Mouse (Mus musculus) small intestine, adult 2 months (tissue): ENCODE results near the gene Cutal. TPM values are rescaled to one million over a fixed set of nuclear protein-coding genes. Genes with fewer than 3 reads are reported as not detected.

Source experiments
- H3K27ac ChIP-seq: fragments of 200-500 bp; 2 replicates; pipeline ENCODE4 v1.5.1; 2012; ENCODE audit warnings: low read depth, low read length, control low read depth, inconsistent platforms; ENCODE audit not compliant: insufficient read depth
- H3K27me3 ChIP-seq: fragments of 200-500 bp; 2 replicates; pipeline ENCODE4 v1.6.1; 2012; ENCODE audit warnings: mild to moderate bottlenecking, moderate library complexity, low read length, inconsistent platforms; ENCODE audit not compliant: control insufficient read depth, insufficient read depth
- H3K36me3 ChIP-seq: fragments of 200-500 bp; 2 replicates; pipeline ENCODE4 v1.6.1; 2012; ENCODE audit warnings: mild to moderate bottlenecking, low read length, control low read depth, inconsistent platforms; ENCODE audit not compliant: control insufficient read depth, insufficient read depth
- H3K4me1 ChIP-seq: fragments of 200-500 bp; 2 replicates; pipeline ENCODE4 v1.6.1; 2012; ENCODE audit warnings: low read length, inconsistent platforms, mixed read lengths; ENCODE audit not compliant: control insufficient read depth, insufficient read depth, insufficient read length
- H3K4me3 ChIP-seq: fragments of 200-500 bp; 2 replicates; pipeline ENCODE4 v1.5.1; 2012; ENCODE audit warnings: low read depth, mild to moderate bottlenecking, control low read depth, inconsistent platforms, low read length, moderate library complexity
- CTCF ChIP-seq: fragments of 200-500 bp; IDR thresholded peaks from 2 replicates; pipeline ENCODE4 v1.5.1; 2012; ENCODE audit warnings: low read depth, mild to moderate bottlenecking, control low read depth, inconsistent platforms, low read length, moderate library complexity, mixed read lengths; ENCODE audit not compliant: insufficient replicate concordance, insufficient read length; ENCODE audit errors: extremely low read depth
- POLR2A ChIP-seq: fragments of 200-500 bp; IDR thresholded peaks from 2 replicates; pipeline ENCODE4 v1.6.1; 2012; ENCODE audit warnings: low read depth, mild to moderate bottlenecking, control low read depth, inconsistent platforms, low read length, moderate library complexity
- WGBS: fragments of 180-500 bp; shearing (Covaris S2); methylation state at CpG from one replicate; pipeline ENCODE4 v1.1.7; 2018; 5-methylcytosine and 5-hydroxymethylcytosine counted together
- polyA plus RNA-seq: library from polyadenylated mRNA; depleted of rRNA; stranded (reverse); fragments of >200 nt; gene quantifications from 2 replicates; pipeline ENCODE4 v1.2.3, GENCODE M21; 2012

The Cutal gene
- polyA plus RNA-seq, 1 experiment = 16.0 TPM

GRCm38 (mm10) chr2:34914823-34915082 lies 40.6 kb downstream of the Cutal start:
- no peak for TF ChIP-seq CTCF
- TF ChIP-seq POLR2A = no peak
- H3K27ac ChIP-seq = no peak overlapping the region
- peaks cover 4% of the 10 kb centered on the region; the same call in 1 of the 2 replicates for H3K4me1 ChIP-seq
- H3K4me3 ChIP-seq = no peak overlapping the region
- no peaks in the 10 kb centered on the region for H3K36me3 ChIP-seq
- H3K27me3 ChIP-seq = 0 out of 2 replicates have a peak, but pooled peaks cover 11% of the 10 kb centered on the region
- 9% methylated on average over 2 of the region's 2 CpGs for WGBS

GRCm38 (mm10) chr2:34915103-34915502 lies 40.9 kb downstream of the Cutal start:
- Histone ChIP-seq H3K27ac (no peak overlapping the region), H3K27me3 (0 out of 2 replicates have a peak, but pooled peaks cover 11% of the 10 kb centered on the region), H3K4me3 (no peak overlapping the region), H3K4me1 (peaks cover 4% of the 10 kb centered on the region; the same call in 1 of the 2 replicates), H3K36me3 (no peaks in the 10 kb centered on the region)
- 78% methylated on average over 2 of the region's 2 CpGs for WGBS
- TF ChIP-seq CTCF (no peak), POLR2A (no peak)

- no peak for TF ChIP-seq CTCF
- H3K4me1 ChIP-seq = no peaks in the 10 kb centered on the region
- H3K27ac ChIP-seq = no peak overlapping the region
- WGBS = 34% methylated on average over 2 of the region's 2 CpGs
- H3K36me3 ChIP-seq = no peaks in the 10 kb centered on the region
- no peaks in the 10 kb centered on the region for H3K27me3 ChIP-seq
- no peak overlapping the region for H3K4me3 ChIP-seq
These were observed 45.9 kb downstream of the Cutal start for GRCm38 (mm10) chr2:34920144-34920543.

DNA sequence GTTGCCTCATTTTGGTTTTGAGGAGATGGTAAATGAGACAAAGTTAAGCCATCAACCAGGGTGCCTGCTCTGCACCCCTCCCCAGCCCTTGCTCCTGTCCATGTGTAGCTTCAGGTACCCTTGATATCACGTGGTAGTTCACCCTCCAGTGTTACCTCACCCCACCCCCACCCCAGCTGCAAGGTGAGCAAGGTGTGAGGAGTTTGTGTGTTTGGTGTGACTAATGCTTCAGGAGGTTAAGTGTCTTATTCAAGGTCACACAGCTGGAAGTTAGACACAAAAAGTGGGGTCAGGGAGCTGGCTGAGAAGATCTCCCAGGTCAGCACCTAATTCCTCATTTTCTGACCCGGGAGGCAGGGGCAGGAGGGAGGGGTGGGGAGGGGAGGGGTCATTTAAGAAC lies 48.5 kb downstream of the Cutal start:
- WGBS = 22% methylated on average over 2 of the region's 2 CpGs
- Histone ChIP-seq H3K36me3 (no peaks in the 10 kb centered on the region), H3K27me3 (no peaks in the 10 kb centered on the region), H3K27ac (no peak overlapping the region), H3K4me1 (no peaks in the 10 kb centered on the region), H3K4me3 (no peak overlapping the region)
- no peak for TF ChIP-seq POLR2A

GRCm38 (mm10) chr2:34927320-34927719 lies 53.1 kb downstream of the Cutal start:
- WGBS = 24% methylated on average over 5 of the region's 5 CpGs
- Histone ChIP-seq H3K27ac (no peak overlapping the region), H3K4me1 (no peaks in the 10 kb centered on the region), H3K36me3 (no peaks in the 10 kb centered on the region), H3K4me3 (no peak overlapping the region), H3K27me3 (no peaks in the 10 kb centered on the region)
- TF ChIP-seq CTCF = no peak
- no peak for TF ChIP-seq POLR2A

- 18% methylated on average over 5 of the region's 5 CpGs for WGBS
- peaks cover 3% of the 10 kb centered on the region for H3K4me1 ChIP-seq
These were observed 63.3 kb downstream of the Cutal start for GRCm38 (mm10) chr2:34937460-34937859.

GRCm38 (mm10) chr2:34938269-34939208 lies 64.3 kb downstream of the Cutal start:
- TF ChIP-seq CTCF (no peak), POLR2A (no peak)
- no peak overlapping the region for H3K27ac ChIP-seq
- H3K36me3 ChIP-seq = no peaks in the 10 kb centered on the region
- H3K27me3 ChIP-seq = no peaks in the 10 kb centered on the region
- peaks cover 3% of the 10 kb centered on the region for H3K4me1 ChIP-seq
- no peak overlapping the region for H3K4me3 ChIP-seq
- WGBS = 66% methylated on average over 8 of the region's 8 CpGs

More at GRCm38 (mm10) chr2:34937460-34937859, 63.3 kb downstream of the Cutal start:
- H3K4me3 ChIP-seq = no peak overlapping the region
- H3K27ac ChIP-seq = no peak overlapping the region
- TF ChIP-seq CTCF = no peak
- no peak for TF ChIP-seq POLR2A
- H3K27me3 ChIP-seq = no peaks in the 10 kb centered on the region
- no peaks in the 10 kb centered on the region for H3K36me3 ChIP-seq

DNA sequence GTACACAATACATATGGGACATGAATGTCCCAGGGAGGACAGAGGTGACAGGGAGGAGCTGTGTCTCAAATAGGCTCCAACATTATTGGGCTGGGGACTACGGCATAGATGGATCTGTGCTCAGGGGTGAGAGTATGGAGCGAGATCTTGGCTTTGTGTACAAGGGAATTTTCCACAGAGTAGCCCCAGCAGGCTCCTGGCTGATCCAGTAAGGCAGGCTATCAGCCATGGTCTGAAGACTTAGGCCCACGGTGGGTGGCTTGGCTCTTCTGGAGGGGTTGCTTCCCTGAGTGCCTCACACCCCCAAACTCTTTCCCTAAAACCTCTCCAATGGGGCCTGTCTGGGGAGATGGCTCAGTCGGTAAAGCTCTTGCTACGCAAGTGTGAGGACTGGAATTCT lies 66.0 kb downstream of the Cutal start:
- TF ChIP-seq CTCF (no peak), POLR2A (no peak)
- WGBS = 82% methylated on average over 5 of the region's 5 CpGs
- Histone ChIP-seq H3K4me1 (peaks cover 3% of the 10 kb centered on the region), H3K27me3 (no peaks in the 10 kb centered on the region), H3K4me3 (no peak overlapping the region), H3K36me3 (no peaks in the 10 kb centered on the region), H3K27ac (no peak overlapping the region)
